Mouse (Mus musculus): ENCODE measurements around the gene 4930435E12Rik. TPM values are rescaled to one million over a fixed set of nuclear protein-coding genes. Genes with fewer than 3 reads are reported as not detected.
A peak's percentile ranks its signal among the peaks of the same experiment; 100 is the strongest.
"Not testable (repeated sequence)": the region's sequence is repeated elsewhere in the genome, so short reads cannot be mapped to it uniquely, and the experiment has no call there.

4930435E12Rik gene
- polyA plus RNA-seq (2021) = not detected

GRCm38 (mm10) chr16:38828649-38829048, at the start of gene 4930435E12Rik:
Gene 4930435E12Rik (minus strand): TSS chr16:38828749.
- no peak for TF ChIP-seq CTCF (IDR thresholded peaks at IDR 0.05)
- POLR2A ChIA-PET = no interaction called here
- ATAC-seq = no peak
- peaks cover 4% of the 10 kb centered on the region for H3K27me3 ChIP-seq
- in situ Hi-C loops (cut with MboI; ENCODE audit: low pct_unique_long_range_greater_than_20kb) = no loop called here
- CTCF ChIA-PET = interaction anchor here (1.0 kb wide), 1 partner anchor 10 kb away, joined by 3 read pairs; no protein-coding TSS in a partner anchor
- DNase-seq (ENCODE audit: low read depth, low spot score) = no peak

- ChIA-PET POLR2A (no interaction called here), CTCF (no interaction called here)
- ATAC-seq = no peak
- in situ Hi-C loops (cut with MboI; ENCODE audit: low pct_unique_long_range_greater_than_20kb) = no loop called here
- TF ChIP-seq CTCF (IDR thresholded peaks at IDR 0.05) = no peak
- no peaks in the 10 kb centered on the region for H3K27me3 ChIP-seq
- no peak for DNase-seq (ENCODE audit: low read depth, low spot score)
These were observed 45.9 kb upstream of the 4930435E12Rik start for GRCm38 (mm10) chr16:38874481-38874880.

- ChIA-PET POLR2A (no interaction called here), CTCF (interaction anchor here (0.6 to 1.5 kb wide), 2 partner anchors 10 to 15 kb away, joined by 3 to 4 read pairs; no protein-coding TSS in a partner anchor)
- H3K27me3 ChIP-seq = no peaks in the 10 kb centered on the region
- DNase-seq (ENCODE audit: low read depth, low spot score) (no peak), ATAC-seq (no peak)
- in situ Hi-C loops (cut with MboI; ENCODE audit: low pct_unique_long_range_greater_than_20kb) = no loop called here
- no peak for TF ChIP-seq CTCF (IDR thresholded peaks at IDR 0.05)
These were observed 44.7 kb upstream of the 4930435E12Rik start for GRCm38 (mm10) chr16:38873231-38873630.

- DNase-seq (ENCODE audit: low read depth, low spot score) = no peak
- H3K27me3 ChIP-seq = peaks cover 15% of the 10 kb centered on the region
- POLR2A ChIA-PET = no interaction called here
- CTCF ChIA-PET = interaction anchor here (1.3 kb wide), 2 partner anchors 24 to 198 kb away, joined by 4 to 5 read pairs; no protein-coding TSS in a partner anchor
- in situ Hi-C loops (cut with MboI; ENCODE audit: low pct_unique_long_range_greater_than_20kb) = no loop called here
- no peak for TF ChIP-seq CTCF (IDR thresholded peaks at IDR 0.05)
- no peak for ATAC-seq
These were observed 35.8 kb upstream of the 4930435E12Rik start for GRCm38 (mm10) chr16:38864358-38864757.

GRCm38 (mm10) chr16:38860548-38860947, 32.0 kb upstream of the 4930435E12Rik start:
- POLR2A ChIA-PET = no interaction called here

GRCm38 (mm10) chr16:38858120-38858749, 29.7 kb upstream of the 4930435E12Rik start:
- TF ChIP-seq CTCF (IDR thresholded peaks at IDR 0.05) = peak; percentile 41
- ChIA-PET POLR2A (interaction anchor here (0.8 to 0.9 kb wide), 2 partner anchors 195 to 196 kb away, joined by 3 read pairs; no protein-coding TSS in a partner anchor), CTCF (interaction anchor here (0.6 to 4.1 kb wide), 15 partner anchors 8 to 1864 kb away, joined by 3 to 26 read pairs (median 4); no protein-coding TSS in a partner anchor)
- H3K27me3 ChIP-seq = peaks cover 19% of the 10 kb centered on the region
- in situ Hi-C loops (cut with MboI; ENCODE audit: low pct_unique_long_range_greater_than_20kb) = loop anchor here (5.0 kb wide), 1 partner anchor 194 kb away; no protein-coding TSS in a partner anchor
- DNase-seq (ENCODE audit: low read depth, low spot score) (no peak), ATAC-seq (no peak)

More at GRCm38 (mm10) chr16:38860548-38860947, 32.0 kb upstream of the 4930435E12Rik start:
- DNase-seq (ENCODE audit: low read depth, low spot score) (no peak), ATAC-seq (no peak)
- TF ChIP-seq CTCF (IDR thresholded peaks at IDR 0.05) = no peak
- CTCF ChIA-PET = interaction anchor here (0.9 to 4.1 kb wide), 3 partner anchors 188 to 190 kb away, joined by 3 to 26 read pairs (median 7); no protein-coding TSS in a partner anchor
- in situ Hi-C loops (cut with MboI; ENCODE audit: low pct_unique_long_range_greater_than_20kb) = no loop called here
- H3K27me3 ChIP-seq = peaks cover 16% of the 10 kb centered on the region

GRCm38 (mm10) chr16:38812521-38812920, 16.0 kb downstream of the 4930435E12Rik start:
- CTCF ChIA-PET = interaction anchor here (1.0 to 1.4 kb wide), 2 partner anchors 179 to 182 kb away, joined by 4 to 5 read pairs; no protein-coding TSS in a partner anchor
- ATAC-seq (peak; percentile 76), DNase-seq (ENCODE audit: low read depth, low spot score) (no peak)
- H3K27me3 ChIP-seq = no peaks in the 10 kb centered on the region
- TF ChIP-seq CTCF (IDR thresholded peaks at IDR 0.05) = peak; percentile 88
- in situ Hi-C loops (cut with MboI; ENCODE audit: low pct_unique_long_range_greater_than_20kb) = loop anchor here (10.0 kb wide), 1 partner anchor 188 kb away; no protein-coding TSS in a partner anchor
- POLR2A ChIA-PET = no interaction called here

GRCm38 (mm10) chr16:38810196-38810595, 18.4 kb downstream of the 4930435E12Rik start:
- in situ Hi-C loops (cut with MboI; ENCODE audit: low pct_unique_long_range_greater_than_20kb) = loop anchor here (10.0 kb wide), 1 partner anchor 185 kb away; no protein-coding TSS in a partner anchor
- ChIA-PET CTCF (no interaction called here), POLR2A (no interaction called here)
- no peaks in the 10 kb centered on the region for H3K27me3 ChIP-seq
- ATAC-seq (no peak), DNase-seq (ENCODE audit: low read depth, low spot score) (no peak)
- TF ChIP-seq CTCF (IDR thresholded peaks at IDR 0.05) = no peak

GRCm38 (mm10) chr16:38807796-38808195, 20.8 kb downstream of the 4930435E12Rik start:
- CTCF ChIA-PET; H3K27me3 ChIP-seq; POLR2A ChIA-PET; ATAC-seq; DNase-seq (ENCODE audit: low read depth, low spot score); in situ Hi-C loops (cut with MboI; ENCODE audit: low pct_unique_long_range_greater_than_20kb): not testable (repeated sequence)

GRCm38 (mm10) chr16:38800091-38800490, 28.5 kb downstream of the 4930435E12Rik start, which contains the start of gene Upk1b:
Gene Upk1b (minus strand): TSS chr16:38800328.
- peaks cover 5% of the 10 kb centered on the region for H3K27me3 ChIP-seq
- no peak for TF ChIP-seq CTCF (IDR thresholded peaks at IDR 0.05)
- in situ Hi-C loops (cut with MboI; ENCODE audit: low pct_unique_long_range_greater_than_20kb) = no loop called here
- no peak for ATAC-seq
- ChIA-PET POLR2A (no interaction called here), CTCF (no interaction called here)
- no peak for DNase-seq (ENCODE audit: low read depth, low spot score)

- POLR2A ChIA-PET = no interaction called here
- peaks cover 5% of the 10 kb centered on the region for H3K27me3 ChIP-seq
- CTCF ChIA-PET = no interaction called here
- ATAC-seq (no peak), DNase-seq (ENCODE audit: low read depth, low spot score) (no peak)
- in situ Hi-C loops (cut with MboI; ENCODE audit: low pct_unique_long_range_greater_than_20kb) = no loop called here
- TF ChIP-seq CTCF (IDR thresholded peaks at IDR 0.05) = no peak
These were observed 29.5 kb downstream of the 4930435E12Rik start for GRCm38 (mm10) chr16:38798957-38799450.

All from Patski (cell line).